Mouse (Mus musculus) embryonic facial prominence, embryonic 11.5 days (tissue): ENCODE measurements at regions not wholly inside any gene's neighbourhood (a gene's known extent, or its start where the extent isn't known, plus 50 kb on each side); places are given as distances from the start of the nearest gene placed in this dataset.
A peak's percentile ranks its signal among the peaks of the same experiment; 100 is the strongest.

ENCODE experiments used
- ATAC-seq: fragments of 200-750 bp; cut with Nextera tagmentation; replicated peaks from 2 replicates; pipeline ENCODE4 v1.8.0; 2017; ENCODE audit warnings: low read depth; ENCODE audit not compliant: insufficient number of reproducible peaks, low FRiP score, low TSS enrichment
- DNase-seq: peaks from one replicate; pipeline ENCODE4 v3.0.0-alpha.2; 2015; ENCODE audit warnings: low spot score
- H3K27ac ChIP-seq: fragments of 300-500 bp; sonication (generic); replicated peaks from 2 replicates; pipeline ENCODE4 v1.5.1; 2014; ENCODE audit warnings: mild to moderate bottlenecking, low read depth, low read length, control low read depth
- H3K27me3 ChIP-seq: fragments of 300-500 bp; sonication (generic); 2 replicates; pipeline ENCODE4 v1.6.1; 2014; ENCODE audit warnings: mild to moderate bottlenecking, low read length, moderate library complexity, mixed read lengths; ENCODE audit not compliant: control insufficient read depth, insufficient read depth
- H3K36me3 ChIP-seq: fragments of 300-500 bp; sonication (generic); replicated peaks from 2 replicates; pipeline ENCODE4 v1.6.1; 2014; ENCODE audit warnings: low read depth, mild to moderate bottlenecking, low read length, moderate library complexity, mixed read lengths; ENCODE audit not compliant: control insufficient read depth, insufficient read depth
- H3K4me1 ChIP-seq: fragments of 300-500 bp; sonication (generic); 2 replicates; pipeline ENCODE4 v1.6.1; 2014; ENCODE audit warnings: low read length, mixed read lengths; ENCODE audit not compliant: control insufficient read depth, insufficient read depth
- H3K4me2 ChIP-seq: fragments of 300-500 bp; sonication (generic); 2 replicates; pipeline ENCODE4 v1.6.1; 2014; ENCODE audit warnings: low read depth, mild to moderate bottlenecking, control low read depth, low read length, moderate library complexity
- H3K4me3 ChIP-seq: fragments of 300-500 bp; sonication (generic); 2 replicates; pipeline ENCODE4 v1.5.1; 2014; ENCODE audit warnings: low read depth, low read length, control low read depth
- H3K9ac ChIP-seq: fragments of 300-500 bp; sonication (generic); replicated peaks from 2 replicates; pipeline ENCODE4 v1.6.1; 2014; ENCODE audit warnings: mild to moderate bottlenecking, control low read depth, low read length
- H3K9me3 ChIP-seq: fragments of 300-500 bp; sonication (generic); replicated peaks from 2 replicates; pipeline ENCODE4 v1.6.1; 2016; ENCODE audit warnings: mild to moderate bottlenecking, low read length, inconsistent platforms, mixed read lengths; ENCODE audit not compliant: control insufficient read depth
- WGBS: fragments of 180-500 bp; shearing (Covaris S2); extraction: QIAGEN DNeasy Blood & Tissue Kit; methylation state at CpG from one replicate; pipeline ENCODE4 v1.1.7; 2014; 5-methylcytosine and 5-hydroxymethylcytosine counted together

DNA sequence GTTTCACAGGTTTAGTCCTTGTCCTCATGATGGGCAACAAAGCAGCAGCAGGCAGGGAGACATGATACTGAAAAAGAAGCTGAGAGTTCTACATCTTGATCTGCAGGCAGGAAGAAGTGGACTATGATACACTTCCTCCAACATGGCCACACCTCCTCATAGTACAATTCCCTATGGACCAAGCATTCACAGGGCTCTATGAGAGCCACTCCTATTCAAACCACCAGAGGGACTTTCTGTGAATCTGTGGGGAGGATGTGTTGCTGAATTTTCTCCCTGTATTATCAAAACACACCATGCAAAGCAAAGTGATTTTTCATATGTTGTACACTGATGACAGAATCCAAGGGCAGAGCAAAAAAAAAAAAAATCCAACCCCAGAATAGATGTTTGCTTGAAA, 594.3 kb downstream of the Epha4 start:
- no peaks in the 10 kb centered on the region for H3K27me3 ChIP-seq
- no peak for DNase-seq
- H3K4me2 ChIP-seq, result no peak overlapping the region
- H3K9me3 ChIP-seq, result no peaks in the 10 kb centered on the region
- no peaks in the 10 kb centered on the region for H3K4me1 ChIP-seq
- H3K4me3 ChIP-seq, result no peak overlapping the region
- no peak for ATAC-seq
- no peaks in the 10 kb centered on the region for H3K36me3 ChIP-seq
- H3K9ac ChIP-seq, result no peak overlapping the region
- H3K27ac ChIP-seq, result no peak overlapping the region

GRCm38 (mm10) chr1:76927041-76927440, 587.8 kb downstream of the Epha4 start:
- ATAC-seq, result no peak
- no peak overlapping the region for H3K27ac ChIP-seq
- H3K9ac ChIP-seq, result no peak overlapping the region
- no peaks in the 10 kb centered on the region for H3K36me3 ChIP-seq
- no peak overlapping the region for H3K4me3 ChIP-seq
- 91% methylated on average over 5 of the region's 5 CpGs for WGBS
- no peak for DNase-seq
- no peak overlapping the region for H3K4me2 ChIP-seq
- no peaks in the 10 kb centered on the region for H3K27me3 ChIP-seq
- H3K4me1 ChIP-seq, result no peaks in the 10 kb centered on the region
- no peaks in the 10 kb centered on the region for H3K9me3 ChIP-seq

DNA sequence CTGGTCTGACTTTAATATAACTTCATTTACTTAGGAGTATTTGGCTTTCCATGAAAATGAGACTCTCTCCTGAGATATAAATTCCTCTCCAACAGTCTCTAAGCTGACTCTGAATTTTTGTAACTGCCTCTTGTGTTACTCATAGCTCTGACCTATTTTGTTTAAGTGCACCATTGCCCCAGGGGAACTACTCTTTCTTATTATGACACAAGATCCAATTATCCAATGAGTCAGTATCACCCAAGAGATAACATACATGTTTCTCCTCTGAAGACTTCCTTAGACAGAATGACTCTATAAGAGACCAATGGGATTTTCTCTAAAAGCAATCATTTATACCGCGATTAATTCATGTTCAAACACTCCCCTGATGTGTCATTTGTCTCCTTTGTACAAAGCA, 586.9 kb downstream of the Epha4 start:
- Histone ChIP-seq H3K9me3 (no peaks in the 10 kb centered on the region), H3K36me3 (no peaks in the 10 kb centered on the region), H3K4me1 (no peaks in the 10 kb centered on the region), H3K27me3 (no peaks in the 10 kb centered on the region), H3K4me2 (no peak overlapping the region), H3K9ac (no peak overlapping the region), H3K4me3 (no peak overlapping the region), H3K27ac (no peak overlapping the region)
- WGBS, result 90% methylated on average over 2 of the region's 2 CpGs
- ATAC-seq (no peak), DNase-seq (no peak)

- Histone ChIP-seq H3K36me3 (no peaks in the 10 kb centered on the region), H3K9me3 (no peaks in the 10 kb centered on the region), H3K27me3 (no peaks in the 10 kb centered on the region), H3K9ac (no peak overlapping the region), H3K4me1 (no peaks in the 10 kb centered on the region), H3K27ac (no peak overlapping the region), H3K4me2 (no peak overlapping the region), H3K4me3 (no peak overlapping the region)
- WGBS, result 64% methylated on average over 4 of the region's 4 CpGs
- ATAC-seq (no peak), DNase-seq (no peak)
Measured at GRCm38 (mm10) chr1:76933460-76933859, 581.4 kb downstream of the Epha4 start.

- WGBS, result 51% methylated on average over 3 of the region's 3 CpGs
- DNase-seq, result no peak
- H3K27ac ChIP-seq, result no peak overlapping the region
- no peak overlapping the region for H3K4me3 ChIP-seq
- no peaks in the 10 kb centered on the region for H3K4me1 ChIP-seq
- no peak overlapping the region for H3K4me2 ChIP-seq
- no peaks in the 10 kb centered on the region for H3K27me3 ChIP-seq
- no peaks in the 10 kb centered on the region for H3K36me3 ChIP-seq
- ATAC-seq, result no peak
- no peak overlapping the region for H3K9ac ChIP-seq
- no peaks in the 10 kb centered on the region for H3K9me3 ChIP-seq
Measured at GRCm38 (mm10) chr1:76942730-76943129, 572.2 kb downstream of the Epha4 start.

DNA sequence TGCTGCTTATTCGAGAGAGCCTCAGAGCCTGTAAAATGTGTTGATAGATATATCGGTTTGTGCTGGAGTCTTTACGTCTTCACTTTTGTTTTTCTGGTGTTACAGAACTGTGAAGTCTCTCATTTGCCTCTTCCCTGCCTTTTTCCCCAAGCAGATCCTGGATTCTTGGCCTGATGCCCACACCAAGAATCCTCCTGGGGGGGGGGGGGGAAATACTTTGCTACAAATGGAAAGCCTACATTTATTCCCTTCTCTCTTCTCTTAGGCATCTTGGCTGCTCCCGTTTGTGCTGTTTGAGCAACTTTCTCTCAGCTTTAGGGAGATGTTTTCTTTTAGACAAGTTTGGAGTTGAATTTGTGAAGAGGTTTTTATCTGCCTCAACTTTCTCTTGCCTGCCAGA, 570.8 kb downstream of the Epha4 start:
- no peak overlapping the region for H3K9ac ChIP-seq
- no peak for DNase-seq
- H3K4me3 ChIP-seq, result no peak overlapping the region
- H3K27me3 ChIP-seq, result no peaks in the 10 kb centered on the region
- H3K36me3 ChIP-seq, result no peaks in the 10 kb centered on the region
- no peak overlapping the region for H3K27ac ChIP-seq
- H3K4me2 ChIP-seq, result no peak overlapping the region
- no peaks in the 10 kb centered on the region for H3K9me3 ChIP-seq
- 89% methylated on average over 4 of the region's 4 CpGs for WGBS
- no peak for ATAC-seq
- no peaks in the 10 kb centered on the region for H3K4me1 ChIP-seq

- Histone ChIP-seq H3K27ac (no peak overlapping the region), H3K9ac (no peak overlapping the region), H3K4me1 (no peaks in the 10 kb centered on the region; the same call in 1 of the 2 replicates), H3K4me2 (no peak overlapping the region), H3K36me3 (no peaks in the 10 kb centered on the region), H3K9me3 (no peaks in the 10 kb centered on the region), H3K4me3 (no peak overlapping the region), H3K27me3 (no peaks in the 10 kb centered on the region)
- no peak for DNase-seq
- no peak for ATAC-seq
Measured at GRCm38 (mm10) chr1:76955031-76955430, 559.9 kb downstream of the Epha4 start.

DNA sequence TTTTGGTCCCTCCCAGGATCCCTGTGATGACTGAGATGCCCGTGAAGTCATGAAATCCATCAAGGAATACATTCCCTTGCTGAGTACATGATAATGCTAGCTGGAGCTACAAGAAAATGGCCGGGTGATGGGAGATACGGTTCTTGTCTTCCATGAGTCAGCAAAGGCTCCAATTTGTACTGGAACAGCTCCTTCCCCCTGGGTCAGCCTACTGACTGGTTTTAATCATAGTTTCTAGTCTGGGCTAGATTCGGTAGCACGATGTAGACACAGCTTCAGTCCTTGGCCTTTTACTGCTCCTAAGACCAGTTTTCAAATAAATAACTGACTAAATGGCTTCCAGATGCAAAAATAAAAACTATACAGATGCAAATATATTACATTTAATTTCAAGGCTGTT, 557.5 kb downstream of the Epha4 start:
- no peak for ATAC-seq

DNA sequence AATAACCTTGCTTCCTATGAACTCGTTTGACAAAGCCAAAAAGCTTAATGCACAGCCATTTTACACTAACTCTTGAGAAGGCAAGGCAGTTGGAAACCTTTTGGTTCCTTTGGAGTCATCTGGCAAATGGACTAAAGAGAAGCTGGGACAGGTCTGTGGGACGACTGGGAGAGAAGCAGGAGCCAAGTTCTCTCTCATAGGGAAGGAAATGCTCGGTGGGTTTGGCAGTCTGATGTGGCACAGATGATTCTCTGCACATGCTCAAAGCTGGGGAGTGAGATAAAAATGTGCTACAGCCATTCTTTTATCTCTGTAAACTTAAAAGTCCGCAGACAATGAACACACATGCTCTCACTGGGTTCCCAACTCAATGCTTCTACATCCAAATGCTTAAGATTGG, 556.2 kb downstream of the Epha4 start:
- no peaks in the 10 kb centered on the region; the same call in 1 of the 2 replicates for H3K4me1 ChIP-seq
- H3K36me3 ChIP-seq, result no peaks in the 10 kb centered on the region
- no peak overlapping the region for H3K4me2 ChIP-seq
- DNase-seq (no peak), ATAC-seq (no peak)
- WGBS, result 80% methylated on average over 4 of the region's 4 CpGs
- no peak overlapping the region for H3K4me3 ChIP-seq
- no peaks in the 10 kb centered on the region for H3K9me3 ChIP-seq
- H3K9ac ChIP-seq, result no peak overlapping the region
- no peaks in the 10 kb centered on the region for H3K27me3 ChIP-seq
- H3K27ac ChIP-seq, result no peak overlapping the region

More for the DNA sequence above, 557.5 kb downstream of the Epha4 start:
- H3K36me3 ChIP-seq, result no peaks in the 10 kb centered on the region
- peak; percentile 66 for DNase-seq
- no peak overlapping the region for H3K9ac ChIP-seq
- H3K27me3 ChIP-seq, result no peaks in the 10 kb centered on the region
- 49% methylated on average over 5 of the region's 5 CpGs for WGBS
- no peak overlapping the region for H3K4me3 ChIP-seq
- H3K9me3 ChIP-seq, result no peaks in the 10 kb centered on the region
- no peak overlapping the region for H3K4me2 ChIP-seq
- no peak overlapping the region for H3K27ac ChIP-seq
- H3K4me1 ChIP-seq, result no peaks in the 10 kb centered on the region; the same call in 1 of the 2 replicates
